Mouse (Mus musculus): ENCODE measurements around the gene Rassf9. TPM values are rescaled to one million over a fixed set of nuclear protein-coding genes. Genes with fewer than 3 reads are reported as not detected.

The Rassf9 gene
- polyA plus RNA-seq, 1 experiment from 2014 or later = 5.7 TPM

- H3K4me1 ChIP-seq (ENCODE audit: control insufficient read depth, insufficient read depth, low read length) = no peaks in the 10 kb centered on the region
- no peaks in the 10 kb centered on the region for H3K9me3 ChIP-seq (ENCODE audit: control insufficient read depth, low read length)
- H3K27me3 ChIP-seq (ENCODE audit: control insufficient read depth, insufficient read depth, low read length) = no peaks in the 10 kb centered on the region
- no peak overlapping the region for H3K4me2 ChIP-seq (ENCODE audit: low read depth, severe bottlenecking)
- H3K27ac ChIP-seq (replicated peaks; ENCODE audit: low read depth, low read length) = no peak overlapping the region
- WGBS = 85% methylated on average over 3 of the region's 3 CpGs
- H3K36me3 ChIP-seq (ENCODE audit: control insufficient read depth, insufficient read depth, low read length) = no peaks in the 10 kb centered on the region
- DNase-seq (ENCODE audit: low spot score) = no peak
- H3K4me3 ChIP-seq (ENCODE audit: low read depth, low read length) = no peak overlapping the region
- ATAC-seq (ENCODE audit: insufficient number of reproducible peaks, low FRiP score, low TSS enrichment, low read depth) = no peak
- H3K9ac ChIP-seq (ENCODE audit: low read length) = no peak overlapping the region
Measured at GRCm38 (mm10) chr10:102527901-102528300, 15.9 kb downstream of the Rassf9 start.

- Histone ChIP-seq H3K4me1 (ENCODE audit: control insufficient read depth, insufficient read depth, low read length) (no peaks in the 10 kb centered on the region), H3K27ac (replicated peaks; ENCODE audit: low read depth, low read length) (no peak overlapping the region), H3K9me3 (ENCODE audit: control insufficient read depth, low read length) (no peaks in the 10 kb centered on the region), H3K4me2 (ENCODE audit: low read depth, severe bottlenecking) (no peak overlapping the region), H3K4me3 (ENCODE audit: low read depth, low read length) (no peak overlapping the region), H3K27me3 (ENCODE audit: control insufficient read depth, insufficient read depth, low read length) (no peaks in the 10 kb centered on the region), H3K9ac (ENCODE audit: low read length) (no peak overlapping the region), H3K36me3 (ENCODE audit: control insufficient read depth, insufficient read depth, low read length) (no peaks in the 10 kb centered on the region)
- 73% methylated on average over 4 of the region's 4 CpGs for WGBS
- no peak for ATAC-seq (ENCODE audit: insufficient number of reproducible peaks, low FRiP score, low TSS enrichment, low read depth)
- DNase-seq (ENCODE audit: low spot score) = no peak
Measured at GRCm38 (mm10) chr10:102553941-102554340, 41.9 kb downstream of the Rassf9 start.

GRCm38 (mm10) chr10:102562488-102562887 is 50.5 kb downstream of the Rassf9 start:
- 86% methylated on average over 1 of the region's 1 CpGs for WGBS
- no peak overlapping the region for H3K27ac ChIP-seq (replicated peaks; ENCODE audit: low read depth, low read length)
- no peaks in the 10 kb centered on the region for H3K36me3 ChIP-seq (ENCODE audit: control insufficient read depth, insufficient read depth, low read length)
- no peaks in the 10 kb centered on the region for H3K27me3 ChIP-seq (ENCODE audit: control insufficient read depth, insufficient read depth, low read length)
- H3K4me1 ChIP-seq (ENCODE audit: control insufficient read depth, insufficient read depth, low read length) = no peaks in the 10 kb centered on the region
- ATAC-seq (ENCODE audit: insufficient number of reproducible peaks, low FRiP score, low TSS enrichment, low read depth) = no peak
- H3K9ac ChIP-seq (ENCODE audit: low read length) = no peak overlapping the region
- no peak for DNase-seq (ENCODE audit: low spot score)
- no peaks in the 10 kb centered on the region for H3K9me3 ChIP-seq (ENCODE audit: control insufficient read depth, low read length)
- no peak overlapping the region for H3K4me2 ChIP-seq (ENCODE audit: low read depth, severe bottlenecking)
- no peak overlapping the region for H3K4me3 ChIP-seq (ENCODE audit: low read depth, low read length)

GRCm38 (mm10) chr10:102577970-102578369 is 65.9 kb downstream of the Rassf9 start:
- H3K4me3 ChIP-seq (ENCODE audit: low read depth, low read length) = no peak overlapping the region
- 64% methylated on average over 3 of the region's 3 CpGs for WGBS
- ATAC-seq (ENCODE audit: insufficient number of reproducible peaks, low FRiP score, low TSS enrichment, low read depth) = no peak

GRCm38 (mm10) chr10:102594306-102594705 is 82.3 kb downstream of the Rassf9 start:
- Histone ChIP-seq H3K4me2 (ENCODE audit: low read depth, severe bottlenecking) (no peak overlapping the region), H3K9ac (ENCODE audit: low read length) (no peak overlapping the region), H3K36me3 (ENCODE audit: control insufficient read depth, insufficient read depth, low read length) (no peaks in the 10 kb centered on the region), H3K27me3 (ENCODE audit: control insufficient read depth, insufficient read depth, low read length) (no peaks in the 10 kb centered on the region), H3K4me1 (ENCODE audit: control insufficient read depth, insufficient read depth, low read length) (no peaks in the 10 kb centered on the region), H3K9me3 (ENCODE audit: control insufficient read depth, low read length) (no peaks in the 10 kb centered on the region), H3K4me3 (ENCODE audit: low read depth, low read length) (no peak overlapping the region), H3K27ac (replicated peaks; ENCODE audit: low read depth, low read length) (no peak overlapping the region)
- DNase-seq (ENCODE audit: low spot score) (no peak), ATAC-seq (ENCODE audit: insufficient number of reproducible peaks, low FRiP score, low TSS enrichment, low read depth) (no peak)
- 92% methylated on average over 2 of the region's 2 CpGs for WGBS

More at GRCm38 (mm10) chr10:102577970-102578369, 65.9 kb downstream of the Rassf9 start:
- no peaks in the 10 kb centered on the region for H3K36me3 ChIP-seq (ENCODE audit: control insufficient read depth, insufficient read depth, low read length)
- no peaks in the 10 kb centered on the region for H3K27me3 ChIP-seq (ENCODE audit: control insufficient read depth, insufficient read depth, low read length)
- no peaks in the 10 kb centered on the region for H3K4me1 ChIP-seq (ENCODE audit: control insufficient read depth, insufficient read depth, low read length)
- no peak overlapping the region for H3K9ac ChIP-seq (ENCODE audit: low read length)
- no peak overlapping the region for H3K27ac ChIP-seq (replicated peaks; ENCODE audit: low read depth, low read length)
- DNase-seq (ENCODE audit: low spot score) = no peak
- no peaks in the 10 kb centered on the region for H3K9me3 ChIP-seq (ENCODE audit: control insufficient read depth, low read length)
- H3K4me2 ChIP-seq (ENCODE audit: low read depth, severe bottlenecking) = no peak overlapping the region

Other genes starting within 250 kb of the Rassf9 start
- gene Nts, start 21.7 kb upstream of the Rassf9 start, polyA plus RNA-seq (2014; fragmentation: Nextera tagmentation; extraction: Ambion mirVana) = 0.12 and 0.55 TPM in 2 replicates